13 mouse cellular contexts compared by ENCODE assay signal in the genomic region with DNA sequence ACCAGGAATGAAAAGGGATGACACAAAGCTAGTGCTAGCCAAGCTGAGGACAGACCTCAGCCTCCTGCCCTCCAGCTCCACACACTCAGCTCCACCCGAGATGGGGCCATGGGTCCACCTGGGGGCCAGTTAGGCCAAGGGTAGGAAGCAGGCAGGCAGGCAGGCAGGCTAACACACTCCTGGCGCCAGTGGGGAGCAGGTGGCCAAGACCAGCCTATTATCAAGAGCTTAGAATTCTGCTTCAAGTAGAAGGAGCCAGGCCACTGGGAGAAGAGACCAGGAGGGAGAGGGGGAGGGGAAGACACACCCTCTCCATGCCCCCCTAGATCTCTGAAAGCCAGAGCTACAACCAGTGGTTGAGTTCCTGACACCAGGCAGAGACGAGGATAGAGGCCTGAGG. TPM values are rescaled to one million over a fixed set of nuclear protein-coding genes. Genes with fewer than 3 reads are reported as not detected.
A peak's percentile ranks its signal among the peaks of the same experiment; 100 is the strongest.
DNase-seq lines count a peak whose midpoint lies in the region; ATAC-seq and TF ChIP-seq lines count a peak whose summit lies in the region.
"Had no signal": no experiment of that assay in that cellular context is flagged by ENCODE, and none has a peak within 500 bp of the region (broad histone marks: within the 10 kb centered on the region; RNA-seq: fewer than 3 reads in every experiment).

No protein-coding gene starts in this region.

- H3K36me3 ChIP-seq in hindbrain, embryonic 11.5 days (ENCODE audit: control insufficient read depth, insufficient read depth, low read length) = no peaks in the 10 kb centered on the region
- H3K36me3 ChIP-seq in hindbrain, embryonic 13.5 days = no peaks in the 10 kb centered on the region
- H3K36me3 ChIP-seq in midbrain, embryonic 12.5 days = no peaks in the 10 kb centered on the region
- no peaks in the 10 kb centered on the region for H3K36me3 ChIP-seq in midbrain, postnatal 0 days (ENCODE audit: insufficient read depth, low read length)
- H3K36me3 ChIP-seq in stomach, postnatal 0 days (ENCODE audit: control insufficient read depth, insufficient read depth, low read length) = no peaks in the 10 kb centered on the region
- H3K36me3 ChIP-seq in kidney, embryonic 16.5 days (ENCODE audit: insufficient read depth, low read length) = no peaks in the 10 kb centered on the region

- H3K9me3 ChIP-seq in hindbrain, embryonic 11.5 days (ENCODE audit: control insufficient read depth, low read length) = no peaks in the 10 kb centered on the region
- no peaks in the 10 kb centered on the region for H3K9me3 ChIP-seq in hindbrain, embryonic 13.5 days
- no peaks in the 10 kb centered on the region for H3K9me3 ChIP-seq in midbrain, embryonic 12.5 days
- H3K9me3 ChIP-seq in midbrain, postnatal 0 days (ENCODE audit: low read length) = no peaks in the 10 kb centered on the region
- no peaks in the 10 kb centered on the region for H3K9me3 ChIP-seq in stomach, postnatal 0 days (ENCODE audit: control insufficient read depth, low read length)
- H3K9me3 ChIP-seq in kidney, embryonic 16.5 days (ENCODE audit: low read length) = no peaks in the 10 kb centered on the region

- no peak for TF ChIP-seq CTCF in midbrain, postnatal 0 days (IDR thresholded peaks at IDR 0.05)
- TF ChIP-seq CTCF in stomach, postnatal 0 days (IDR thresholded peaks at IDR 0.05; ENCODE audit: low read depth) = no peak

- no peak for TF ChIP-seq EP300 in stomach, postnatal 0 days (optimal IDR thresholded peaks at IDR 0.05)

- H3K9ac ChIP-seq in hindbrain, embryonic 11.5 days (ENCODE audit: low read depth, low read length) = no peak overlapping the region
- H3K9ac ChIP-seq in hindbrain, embryonic 13.5 days = no peak overlapping the region
- no peak overlapping the region for H3K9ac ChIP-seq in midbrain, embryonic 12.5 days (replicated peaks)
- no peak overlapping the region for H3K9ac ChIP-seq in midbrain, postnatal 0 days (replicated peaks; ENCODE audit: low read length, poor library complexity, severe bottlenecking)
- no peak overlapping the region for H3K9ac ChIP-seq in stomach, postnatal 0 days (ENCODE audit: low read length)
- no peak overlapping the region for H3K9ac ChIP-seq in kidney, embryonic 16.5 days (replicated peaks; ENCODE audit: low read length)
- H3K9ac ChIP-seq: liver, embryonic 14.5 days had no signal

- no peaks in the 10 kb centered on the region for H3K4me1 ChIP-seq in hindbrain, embryonic 11.5 days (replicated peaks; ENCODE audit: control insufficient read depth, insufficient read depth, low read length)
- peaks cover 30% of the 10 kb centered on the region for H3K4me1 ChIP-seq in hindbrain, embryonic 13.5 days (replicated peaks)
- H3K4me1 ChIP-seq in midbrain, embryonic 12.5 days = 0 out of 2 replicates have a peak, but pooled peaks cover 3% of the 10 kb centered on the region
- H3K4me1 ChIP-seq in midbrain, postnatal 0 days (ENCODE audit: insufficient read depth, low read length) = no peaks in the 10 kb centered on the region
- H3K4me1 ChIP-seq in stomach, postnatal 0 days (replicated peaks; ENCODE audit: control insufficient read depth, insufficient read depth) = peaks cover 14% of the 10 kb centered on the region
- H3K4me1 ChIP-seq in kidney, embryonic 16.5 days (ENCODE audit: insufficient read depth, low read length) = peaks cover 13% of the 10 kb centered on the region; the same call in 1 of the 2 replicates

- 34% methylated on average over 3 of the region's 3 CpGs for WGBS in hindbrain, embryonic 11.5 days
- 23% methylated on average over 3 of the region's 3 CpGs for WGBS in hindbrain, embryonic 13.5 days
- 26% methylated on average over 3 of the region's 3 CpGs for WGBS in midbrain, embryonic 12.5 days
- 25% methylated on average over 3 of the region's 3 CpGs for WGBS in midbrain, postnatal 0 days
- 39% methylated on average over 3 of the region's 3 CpGs for WGBS in stomach, postnatal 0 days
- WGBS in kidney, embryonic 16.5 days = 42% methylated on average over 3 of the region's 3 CpGs

- H3K27ac ChIP-seq in hindbrain, embryonic 11.5 days (ENCODE audit: low read depth, low read length) = no peak overlapping the region
- H3K27ac ChIP-seq in hindbrain, embryonic 13.5 days = no peak overlapping the region
- H3K27ac ChIP-seq in midbrain, embryonic 12.5 days (replicated peaks) = no peak overlapping the region; the same call in 1 of the 2 replicates
- H3K27ac ChIP-seq in midbrain, postnatal 0 days (ENCODE audit: low read depth, low read length) = no peak overlapping the region
- peak overlapping the region; percentile 75 for H3K27ac ChIP-seq in stomach, postnatal 0 days (replicated peaks)
- no peak overlapping the region for H3K27ac ChIP-seq in kidney, embryonic 16.5 days (ENCODE audit: low read length)
- H3K27ac ChIP-seq: liver, embryonic 14.5 days had no signal

- H3K4me3 ChIP-seq in hindbrain, embryonic 11.5 days (ENCODE audit: low read depth, low read length) = no peak overlapping the region
- H3K4me3 ChIP-seq in hindbrain, embryonic 13.5 days = no peak overlapping the region
- H3K4me3 ChIP-seq in midbrain, embryonic 12.5 days = no peak overlapping the region
- no peak overlapping the region for H3K4me3 ChIP-seq in midbrain, postnatal 0 days (ENCODE audit: low read depth, low read length)
- no peak overlapping the region for H3K4me3 ChIP-seq in stomach, postnatal 0 days (ENCODE audit: low read depth, low read length)
- H3K4me3 ChIP-seq in kidney, embryonic 16.5 days (ENCODE audit: low read length) = no peak overlapping the region

- no peak overlapping the region for H3K4me2 ChIP-seq in hindbrain, embryonic 11.5 days (replicated peaks; ENCODE audit: low read depth, low read length)
- no peak overlapping the region for H3K4me2 ChIP-seq in hindbrain, embryonic 13.5 days
- H3K4me2 ChIP-seq in midbrain, embryonic 12.5 days (replicated peaks) = no peak overlapping the region
- no peak overlapping the region for H3K4me2 ChIP-seq in midbrain, postnatal 0 days (ENCODE audit: low read depth, low read length, poor library complexity, severe bottlenecking)
- no peak overlapping the region for H3K4me2 ChIP-seq in stomach, postnatal 0 days (replicated peaks; ENCODE audit: low read depth)
- no peak overlapping the region for H3K4me2 ChIP-seq in kidney, embryonic 16.5 days (replicated peaks; ENCODE audit: low read depth, low read length)

- DNase-seq in cerebellum, adult 8-10 months = peak; percentile 11
- no peak for DNase-seq in cerebellum, postnatal 4 days (ENCODE audit: low spot score in 2 of 2)
- peak; percentile 22 for DNase-seq in hindbrain, embryonic 11.5 days (ENCODE audit: low spot score)
- no peak for DNase-seq in midbrain, postnatal 0 days (ENCODE audit: low spot score)
- no peak for DNase-seq in stomach, postnatal 0 days (ENCODE audit: low spot score)
- DNase-seq: cerebellum, adult 11-12 months; kidney, adult 2 months had no signal

- ATAC-seq in hindbrain, embryonic 11.5 days (ENCODE audit: low FRiP score) = 0 out of 2 replicates have a peak, but pooled peaks have one; percentile 25
- ATAC-seq in hindbrain, embryonic 13.5 days (ENCODE audit: low FRiP score) = no peak
- peak; percentile 38; the same call in 1 of the 2 replicates for ATAC-seq in midbrain, embryonic 12.5 days (ENCODE audit: low FRiP score, low read depth)
- ATAC-seq in midbrain, postnatal 0 days (ENCODE audit: low FRiP score) = no peak
- ATAC-seq in stomach, postnatal 0 days (ENCODE audit: low FRiP score, low TSS enrichment) = no peak
- ATAC-seq in kidney, embryonic 16.5 days (ENCODE audit: low FRiP score, low TSS enrichment) = no peak

- H3K27me3 ChIP-seq in hindbrain, embryonic 11.5 days (ENCODE audit: control insufficient read depth, insufficient read depth, low read length) = peaks cover 11% of the 10 kb centered on the region
- peaks cover 24% of the 10 kb centered on the region for H3K27me3 ChIP-seq in hindbrain, embryonic 13.5 days
- peaks cover 37% of the 10 kb centered on the region for H3K27me3 ChIP-seq in midbrain, embryonic 12.5 days
- H3K27me3 ChIP-seq in midbrain, postnatal 0 days (ENCODE audit: insufficient read depth, low read length) = peaks cover 6% of the 10 kb centered on the region
- H3K27me3 ChIP-seq in stomach, postnatal 0 days (ENCODE audit: control insufficient read depth, insufficient read depth, low read length) = no peaks in the 10 kb centered on the region
- H3K27me3 ChIP-seq in kidney, embryonic 16.5 days (ENCODE audit: insufficient read depth, low read length) = no peaks in the 10 kb centered on the region; the same call in 1 of the 2 replicates

RNA-seq across cellular contexts. Expression of a gene that starts 28.7 kb away (rescaled TPM):
- 0.65 and 0.66 TPM in 2 replicates for polyA plus RNA-seq in hindbrain, embryonic 11.5 days (2014; fragmentation: Nextera tagmentation; extraction: Ambion mirVana)
- polyA plus RNA-seq in hindbrain, embryonic 13.5 days (2015; fragmentation: Nextera tagmentation; extraction: Ambion mirVana) = 4.3 and 4.5 TPM in 2 replicates
- polyA plus RNA-seq in midbrain, embryonic 12.5 days (2016; fragmentation: Nextera tagmentation; extraction: Ambion mirVana) = 0.82 and 1.3 TPM in 2 replicates
- 18.8 and 21.8 TPM in 2 replicates for total RNA-seq in midbrain, postnatal 0 days (2014; rRNA removed)
- polyA plus RNA-seq in midbrain, postnatal 0 days (2015; fragmentation: Nextera tagmentation; extraction: Ambion mirVana) = 12.2 and 12.3 TPM in 2 replicates
- polyA plus RNA-seq in stomach, postnatal 0 days (2015; fragmentation: Nextera tagmentation; extraction: Ambion mirVana) = 11.1 and 13.8 TPM in 2 replicates
- 2.0 and 5.5 TPM in 2 replicates for polyA plus RNA-seq in kidney, embryonic 16.5 days (2015; fragmentation: Nextera tagmentation; extraction: Ambion mirVana)
- total RNA-seq: granulocyte monocyte progenitor cell, adult 5-6 weeks; megakaryocyte, adult 5-6 weeks had no signal

RNA-seq across cellular contexts. Expression of a gene that starts 31.1 kb away (rescaled TPM):
- 25.2 and 28.8 TPM in 2 replicates for polyA plus RNA-seq in hindbrain, embryonic 11.5 days (2014; fragmentation: Nextera tagmentation; extraction: Ambion mirVana)
- 29.9 and 30.7 TPM in 2 replicates for polyA plus RNA-seq in hindbrain, embryonic 13.5 days (2015; fragmentation: Nextera tagmentation; extraction: Ambion mirVana)
- 25.4 and 29.1 TPM in 2 replicates for polyA plus RNA-seq in midbrain, embryonic 12.5 days (2016; fragmentation: Nextera tagmentation; extraction: Ambion mirVana)
- 62.5 and 65.3 TPM in 2 replicates for total RNA-seq in midbrain, postnatal 0 days (2014; rRNA removed)
- 25.1 and 30.9 TPM in 2 replicates for polyA plus RNA-seq in midbrain, postnatal 0 days (2015; fragmentation: Nextera tagmentation; extraction: Ambion mirVana)
- polyA plus RNA-seq in stomach, postnatal 0 days (2015; fragmentation: Nextera tagmentation; extraction: Ambion mirVana) = 30.6 and 35.6 TPM in 2 replicates
- polyA plus RNA-seq in kidney, embryonic 16.5 days (2015; fragmentation: Nextera tagmentation; extraction: Ambion mirVana) = 31.0 and 33.9 TPM in 2 replicates

RNA-seq across cellular contexts. Expression of a gene that starts 49.9 kb away (rescaled TPM):
- polyA plus RNA-seq in hindbrain, embryonic 11.5 days (2014; fragmentation: Nextera tagmentation; extraction: Ambion mirVana) = 324 and 338 TPM in 2 replicates
- 61.6 and 69.1 TPM in 2 replicates for polyA plus RNA-seq in hindbrain, embryonic 13.5 days (2015; fragmentation: Nextera tagmentation; extraction: Ambion mirVana)
- 268 and 290 TPM in 2 replicates for polyA plus RNA-seq in midbrain, embryonic 12.5 days (2016; fragmentation: Nextera tagmentation; extraction: Ambion mirVana)
- 8.9 and 9.4 TPM in 2 replicates for total RNA-seq in midbrain, postnatal 0 days (2014; rRNA removed)
- 19.6 and 22.6 TPM in 2 replicates for polyA plus RNA-seq in midbrain, postnatal 0 days (2015; fragmentation: Nextera tagmentation; extraction: Ambion mirVana)
- polyA plus RNA-seq in stomach, postnatal 0 days (2015; fragmentation: Nextera tagmentation; extraction: Ambion mirVana) = 58.1 and 79.9 TPM in 2 replicates
- polyA plus RNA-seq in kidney, embryonic 16.5 days (2015; fragmentation: Nextera tagmentation; extraction: Ambion mirVana) = 266 and 282 TPM in 2 replicates

Comparison
In these comparisons a context has a peak if more than half of its experiments do, and no peak if none do; other contexts are left out.
1. DNase-seq: peak in cerebellum, adult 8-10 months (single experiment) and hindbrain, embryonic 11.5 days (single experiment); none in cerebellum, postnatal 4 days (0 of 2), midbrain, postnatal 0 days (single experiment) and stomach, postnatal 0 days (single experiment).
2. ATAC-seq: peak in hindbrain, embryonic 11.5 days (single experiment) and midbrain, embryonic 12.5 days (single experiment); none in hindbrain, embryonic 13.5 days (single experiment), midbrain, postnatal 0 days (single experiment), stomach, postnatal 0 days (single experiment) and kidney, embryonic 16.5 days (single experiment).